Comparison of ENCODE assay signal across 21 mouse cellular contexts in the genomic region with DNA sequence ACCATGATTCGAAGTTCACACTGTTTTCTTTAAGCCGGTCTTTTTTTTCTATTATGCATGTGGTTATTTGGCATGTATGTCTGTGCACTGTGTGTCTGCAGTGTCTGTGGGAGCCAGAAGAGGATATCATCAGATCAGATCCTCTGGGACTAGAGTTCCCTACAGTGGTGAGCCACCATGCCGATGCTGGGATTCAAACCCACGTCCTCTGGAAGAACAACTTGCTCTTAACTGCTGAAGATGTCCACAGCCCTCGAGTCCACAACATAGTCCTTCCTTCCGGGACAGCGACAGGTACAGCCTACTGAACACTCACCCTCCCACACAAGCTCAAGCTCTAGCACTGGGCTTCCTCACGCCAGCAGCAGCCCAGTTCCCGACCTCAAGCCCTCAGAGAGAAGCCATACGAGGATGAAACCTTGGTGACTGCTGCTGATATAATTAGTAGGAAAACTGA. TPM values are rescaled to one million over a fixed set of nuclear protein-coding genes. Genes with fewer than 3 reads are reported as not detected.
DNase-seq lines count a peak whose midpoint lies in the region; ATAC-seq and TF ChIP-seq lines count a peak whose summit lies in the region.
"Had no signal": no experiment of that assay in that cellular context is flagged by ENCODE, and none has a peak within 500 bp of the region (broad histone marks: within the 10 kb centered on the region; RNA-seq: fewer than 3 reads in every experiment).

No protein-coding gene starts in this region.

- WGBS in heart, embryonic 13.5 days: 74% methylated on average over 10 of the region's 10 CpGs
- 67% methylated on average over 10 of the region's 10 CpGs for WGBS in lung, postnatal 0 days
- 88% methylated on average over 10 of the region's 10 CpGs for WGBS in midbrain, embryonic 11.5 days

- H3K4me1 ChIP-seq in heart, embryonic 13.5 days: peaks cover 58% of the 10 kb centered on the region
- peaks cover 18% of the 10 kb centered on the region; the same call in 1 of the 2 replicates for H3K4me1 ChIP-seq in lung, postnatal 0 days (ENCODE audit: insufficient read depth, low read depth, low read length)
- peaks cover 9% of the 10 kb centered on the region for H3K4me1 ChIP-seq in cortical plate, adult 2 months (ENCODE audit: control insufficient read depth, insufficient read depth, low read length)
- no peaks in the 10 kb centered on the region for H3K4me1 ChIP-seq in midbrain, embryonic 11.5 days (ENCODE audit: control insufficient read depth, insufficient read depth, low read length)
- H3K4me1 ChIP-seq: hindbrain, embryonic 15.5 days had no signal

- peaks cover 14% of the 10 kb centered on the region for H3K36me3 ChIP-seq in heart, embryonic 13.5 days
- no peaks in the 10 kb centered on the region for H3K36me3 ChIP-seq in lung, postnatal 0 days (ENCODE audit: insufficient read depth, low read length)
- H3K36me3 ChIP-seq in splenic B cell, adult 2 months (ENCODE audit: control insufficient read depth, insufficient read depth, low read length, poor library complexity, severe bottlenecking): no peaks in the 10 kb centered on the region
- H3K36me3 ChIP-seq in midbrain, embryonic 11.5 days (ENCODE audit: control insufficient read depth, insufficient read depth, low read length): no peaks in the 10 kb centered on the region
- H3K36me3 ChIP-seq: forebrain, embryonic 10.5 days; hindbrain, embryonic 15.5 days; liver, embryonic 13.5 days had no signal

- DNase-seq in heart, postnatal 4 days: no peak
- DNase-seq in lung, postnatal 0 days (ENCODE audit: low spot score): no peak
- DNase-seq in lung, postnatal 4 days: no peak
- peak; percentile 51 for DNase-seq in splenic B cell, adult 2 months (ENCODE audit: low read depth, low spot score)
- no peak for DNase-seq in midbrain, embryonic 11.5 days (ENCODE audit: low spot score, missing footprints)
- no peak for DNase-seq in kidney, postnatal 36 days
- DNase-seq: adrenal gland, postnatal 10 days; cerebellum, adult 11 months; cerebellum, postnatal 10 days; gastrocnemius, postnatal 14 days; heart, postnatal 36 days; kidney, adult 11 months; liver, embryonic 13.5 days had no signal

- H3K9ac ChIP-seq in heart, embryonic 13.5 days: no peak overlapping the region
- H3K9ac ChIP-seq in lung, postnatal 0 days (replicated peaks; ENCODE audit: low read depth): no peak overlapping the region
- no peak overlapping the region for H3K9ac ChIP-seq in midbrain, embryonic 11.5 days (ENCODE audit: low read length)
- H3K9ac ChIP-seq: hindbrain, embryonic 15.5 days; liver, embryonic 13.5 days had no signal

- no peak overlapping the region for H3K4me2 ChIP-seq in heart, embryonic 13.5 days
- H3K4me2 ChIP-seq in lung, postnatal 0 days (replicated peaks; ENCODE audit: low read depth, low read length): no peak overlapping the region
- no peak overlapping the region for H3K4me2 ChIP-seq in midbrain, embryonic 11.5 days
- H3K4me2 ChIP-seq: hindbrain, embryonic 15.5 days; liver, embryonic 13.5 days had no signal

- 0 out of 2 replicates have a peak overlapping the region, but pooled peaks have one; percentile 8 for H3K27ac ChIP-seq in heart, embryonic 13.5 days (replicated peaks)
- H3K27ac ChIP-seq in lung, postnatal 0 days (ENCODE audit: low read length): 0 out of 2 replicates have a peak overlapping the region, but pooled peaks have one; percentile 29
- peak overlapping the region; percentile 53 for H3K27ac ChIP-seq in cortical plate, adult 2 months (ENCODE audit: insufficient read depth, low read length)
- no peak overlapping the region for H3K27ac ChIP-seq in midbrain, embryonic 11.5 days (ENCODE audit: low read depth, low read length)
- H3K27ac ChIP-seq: forebrain, embryonic 10.5 days; hindbrain, embryonic 15.5 days; liver, embryonic 13.5 days had no signal

- TF ChIP-seq EP300 in lung, postnatal 0 days (IDR thresholded peaks at IDR 0.05): no peak

- ATAC-seq in heart, embryonic 13.5 days (ENCODE audit: extremely low read depth, insufficient number of reproducible peaks, low FRiP score, low TSS enrichment): no peak
- no peak for ATAC-seq in lung, postnatal 0 days
- no peak for ATAC-seq in midbrain, embryonic 11.5 days (ENCODE audit: low FRiP score)
- ATAC-seq: activated CD4-positive, CD25-positive, alpha-beta regulatory T cell, adult 4 months; CD4-positive, CD25-positive, alpha-beta regulatory T cell, adult 4 months; midbrain, embryonic 16.5 days had no signal

- no peaks in the 10 kb centered on the region for H3K9me3 ChIP-seq in heart, embryonic 13.5 days
- no peaks in the 10 kb centered on the region for H3K9me3 ChIP-seq in lung, postnatal 0 days (ENCODE audit: low read length)
- H3K9me3 ChIP-seq in midbrain, embryonic 11.5 days (ENCODE audit: control insufficient read depth, low read length): no peaks in the 10 kb centered on the region
- H3K9me3 ChIP-seq: forebrain, embryonic 10.5 days; G1E; hindbrain, embryonic 15.5 days; liver, embryonic 13.5 days had no signal

- no peaks in the 10 kb centered on the region for H3K27me3 ChIP-seq in heart, embryonic 13.5 days (replicated peaks)
- no peaks in the 10 kb centered on the region for H3K27me3 ChIP-seq in lung, postnatal 0 days (replicated peaks; ENCODE audit: insufficient read depth, low read length)
- H3K27me3 ChIP-seq in splenic B cell, adult 2 months (ENCODE audit: control insufficient read depth, insufficient read depth, low read length, poor library complexity, severe bottlenecking): no peaks in the 10 kb centered on the region
- H3K27me3 ChIP-seq in midbrain, embryonic 11.5 days (ENCODE audit: control insufficient read depth, insufficient read depth, low read length): no peaks in the 10 kb centered on the region
- H3K27me3 ChIP-seq: hindbrain, embryonic 15.5 days; liver, embryonic 13.5 days had no signal

- no peak overlapping the region for H3K4me3 ChIP-seq in heart, embryonic 13.5 days
- no peak overlapping the region for H3K4me3 ChIP-seq in lung, postnatal 0 days (ENCODE audit: low read depth, low read length)
- H3K4me3 ChIP-seq in cortical plate, adult 2 months (ENCODE audit: insufficient read depth, low read length): no peak overlapping the region
- no peak overlapping the region for H3K4me3 ChIP-seq in midbrain, embryonic 11.5 days (ENCODE audit: low read depth, low read length)
- H3K4me3 ChIP-seq: forebrain, embryonic 10.5 days; hindbrain, embryonic 15.5 days; liver, embryonic 13.5 days had no signal

- no peak for TF ChIP-seq CTCF in lung, postnatal 0 days (IDR thresholded peaks at IDR 0.05)
- no peak for TF ChIP-seq CTCF in cortical plate, adult 2 months (IDR thresholded peaks at IDR 0.05; ENCODE audit: extremely low read depth, insufficient read depth, low read length)

- no peak for TF ChIP-seq POLR2A in cortical plate, adult 2 months (IDR thresholded peaks at IDR 0.05; ENCODE audit: extremely low read depth, insufficient read depth, low read length)

RNA-seq across cellular contexts. Expression of a gene that starts 50.3 kb away (rescaled TPM):
- polyA plus RNA-seq in heart, embryonic 13.5 days (2015; fragmentation: Nextera tagmentation; extraction: Ambion mirVana): 28.0 and 28.9 TPM in 2 replicates
- total RNA-seq in heart, postnatal 4 days (2021): 10 to 100 TPM; 77.6 to 84.1 TPM
- polyA plus RNA-seq in lung, postnatal 0 days (2015; fragmentation: Nextera tagmentation; extraction: Ambion mirVana): 153 and 183 TPM in 2 replicates
- 18.9 and 19.8 TPM in 2 replicates for polyA plus RNA-seq in cortical plate, adult 2 months (2012; rRNA removed)
- polyA plus RNA-seq in midbrain, embryonic 11.5 days (2014; fragmentation: Nextera tagmentation; extraction: Ambion mirVana): 23.5 and 24.8 TPM in 2 replicates
